Mouse (Mus musculus): ENCODE measurements at regions not wholly inside any gene's neighbourhood (a gene's known extent, or its start where the extent isn't known, plus 50 kb on each side); places are given as distances from the start of the nearest gene placed in this dataset.
"Not testable (repeated sequence)": the region's sequence is repeated elsewhere in the genome, so short reads cannot be mapped to it uniquely, and the experiment has no call there.

GRCm38 (mm10) chr1:105900158-105900557 is 90.0 kb upstream of the Zcchc2 start:
- no peak for DNase-seq

GRCm38 (mm10) chr1:105900920-105901319 is 89.3 kb upstream of the Zcchc2 start:
- DNase-seq = no peak

- no peak for DNase-seq
Measured at GRCm38 (mm10) chr1:105903286-105904115, 86.7 kb upstream of the Zcchc2 start.

- no peak for DNase-seq
Measured at GRCm38 (mm10) chr1:105904737-105905136, 85.5 kb upstream of the Zcchc2 start.

- no peak for DNase-seq
Measured at GRCm38 (mm10) chr1:105905785-105906426, 84.3 kb upstream of the Zcchc2 start.

- DNase-seq = peak; percentile 71
Measured at GRCm38 (mm10) chr1:105906427-105906798, 83.8 kb upstream of the Zcchc2 start.

- peak; percentile 50 for DNase-seq
Measured at GRCm38 (mm10) chr1:105908029-105908876, 82.0 kb upstream of the Zcchc2 start.

- no peak for DNase-seq
Measured at GRCm38 (mm10) chr1:105909121-105909520, 81.1 kb upstream of the Zcchc2 start.

GRCm38 (mm10) chr1:105911714-105912113 is 78.5 kb upstream of the Zcchc2 start:
- DNase-seq = no peak

GRCm38 (mm10) chr1:105921842-105922241 is 68.4 kb upstream of the Zcchc2 start:
- no peak for DNase-seq

GRCm38 (mm10) chr1:105922586-105922985 is 67.6 kb upstream of the Zcchc2 start:
- DNase-seq = no peak

GRCm38 (mm10) chr1:105923001-105923400 is 67.2 kb upstream of the Zcchc2 start:
- DNase-seq = no peak

GRCm38 (mm10) chr1:105925617-105926370 is 64.4 kb upstream of the Zcchc2 start:
- DNase-seq = no peak

- DNase-seq = no peak
Measured at GRCm38 (mm10) chr1:105926871-105927270, 63.3 kb upstream of the Zcchc2 start.

GRCm38 (mm10) chr1:105930841-105931240 is 59.4 kb upstream of the Zcchc2 start:
- no peak for DNase-seq

GRCm38 (mm10) chr1:105934171-105934570 is 56.0 kb upstream of the Zcchc2 start:
- not testable (repeated sequence) for DNase-seq
